Mouse (Mus musculus) kidney, embryonic 14.5 days (tissue): ENCODE results near the gene Zfp366. TPM values are rescaled to one million over a fixed set of nuclear protein-coding genes. Genes with fewer than 3 reads are reported as not detected.

ENCODE experiments used
- ATAC-seq: fragments of 200-750 bp; cut with Nextera tagmentation; 2 replicates; pipeline ENCODE4 v1.8.0; 2017; ENCODE audit warnings: moderate number of reproducible peaks, mild to moderate bottlenecking, moderate TSS enrichment, moderate library complexity; ENCODE audit not compliant: low FRiP score, low TSS enrichment
- H3K27ac ChIP-seq: fragments of 300-500 bp; sonication (generic); 2 replicates; pipeline ENCODE4 v1.5.1; 2014; ENCODE audit warnings: low read depth, mild to moderate bottlenecking, low read length, moderate library complexity, mixed read lengths
- H3K27me3 ChIP-seq: fragments of 300-500 bp; sonication (generic); 2 replicates; pipeline ENCODE4 v1.6.1; 2014; ENCODE audit warnings: mild to moderate bottlenecking, low read length; ENCODE audit not compliant: control insufficient read depth, insufficient read depth
- H3K36me3 ChIP-seq: fragments of 300-500 bp; sonication (generic); 2 replicates; pipeline ENCODE4 v1.6.1; 2014; ENCODE audit warnings: low read length, mixed read lengths; ENCODE audit not compliant: control insufficient read depth, insufficient read depth
- H3K4me1 ChIP-seq: fragments of 300-500 bp; sonication (generic); 2 replicates; pipeline ENCODE4 v1.6.1; 2014; ENCODE audit warnings: low read length, mixed read lengths; ENCODE audit not compliant: control insufficient read depth, insufficient read depth
- H3K4me2 ChIP-seq: fragments of 300-500 bp; sonication (generic); replicated peaks from 2 replicates; pipeline ENCODE4 v1.6.1; 2014; ENCODE audit warnings: low read depth, mild to moderate bottlenecking, low read length
- H3K4me3 ChIP-seq: fragments of 300-500 bp; sonication (generic); 2 replicates; pipeline ENCODE4 v1.5.1; 2014; ENCODE audit warnings: mild to moderate bottlenecking, low read length
- H3K9ac ChIP-seq: fragments of 300-500 bp; sonication (generic); 2 replicates; pipeline ENCODE4 v1.6.1; 2014; ENCODE audit warnings: low read depth, mild to moderate bottlenecking, low read length, moderate library complexity
- H3K9me3 ChIP-seq: fragments of 300-500 bp; sonication (generic); 2 replicates; pipeline ENCODE4 v1.6.1; 2016; ENCODE audit warnings: low read length; ENCODE audit not compliant: control insufficient read depth
- WGBS: fragments of 180-500 bp; shearing (Covaris S2); extraction: QIAGEN DNeasy Blood & Tissue Kit; methylation state at CpG from one replicate; pipeline ENCODE4 v1.1.7; 2014; 5-methylcytosine and 5-hydroxymethylcytosine counted together
- polyA plus RNA-seq: library from polyadenylated mRNA; unstranded; fragments of >200 nt; fragmentation: Nextera tagmentation; extraction: Ambion mirVana; gene quantifications from 2 replicates; pipeline ENCODE4 v1.2.1, GENCODE M21; 2014

Gene Zfp366
- polyA plus RNA-seq, 1 experiment from 2014 or later, result 1.6 TPM

DNA sequence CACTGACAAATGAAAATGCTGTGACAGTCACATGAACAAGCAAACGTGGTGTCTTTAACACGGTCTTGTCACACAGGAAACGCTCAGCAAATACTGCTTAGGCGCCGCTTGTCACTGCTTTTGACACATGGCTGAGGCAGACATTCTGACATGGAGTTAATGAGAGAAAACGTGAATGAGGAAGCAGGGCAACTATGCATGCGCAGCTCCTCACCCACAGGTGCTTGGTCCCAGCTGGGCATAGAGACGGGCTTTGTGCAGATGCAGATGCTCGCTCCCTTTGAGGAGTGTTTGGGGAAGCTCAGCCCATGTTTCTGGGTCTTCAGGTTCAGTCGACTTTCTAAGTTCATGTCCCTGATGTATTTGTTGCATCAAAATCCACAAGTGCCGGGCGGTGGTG is 11.7 kb downstream of the Zfp366 start:
- no peak for ATAC-seq
- WGBS, result 75% methylated on average over 12 of the region's 12 CpGs
- H3K4me2 ChIP-seq, result no peak overlapping the region

DNA sequence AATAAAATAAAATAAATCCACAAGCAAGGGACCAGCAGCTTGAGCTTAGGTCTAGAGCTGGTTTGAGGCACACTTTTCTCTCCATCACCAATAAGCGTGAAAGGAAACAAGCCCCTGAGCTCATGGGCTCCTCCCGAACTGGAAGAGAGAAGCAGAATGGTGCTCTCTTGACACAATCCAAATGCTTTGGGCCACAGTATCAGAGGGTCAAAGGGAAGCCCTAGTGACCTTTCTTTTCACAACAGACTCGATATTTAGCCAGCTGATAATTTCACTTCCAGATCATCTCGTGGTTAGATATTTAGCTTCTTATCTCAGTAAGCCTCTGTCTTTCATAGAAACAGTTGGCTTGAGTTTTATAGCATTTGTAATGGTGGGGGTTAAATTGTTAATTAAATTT is 12.2 kb downstream of the Zfp366 start:
- peaks cover 3% of the 10 kb centered on the region; the same call in 1 of the 2 replicates for H3K4me1 ChIP-seq
- H3K4me2 ChIP-seq, result no peak overlapping the region
- no peak overlapping the region for H3K9ac ChIP-seq
- no peaks in the 10 kb centered on the region for H3K27me3 ChIP-seq
- H3K36me3 ChIP-seq, result no peaks in the 10 kb centered on the region
- 38% methylated on average over 4 of the region's 4 CpGs for WGBS
- no peaks in the 10 kb centered on the region for H3K9me3 ChIP-seq
- H3K27ac ChIP-seq, result no peak overlapping the region
- no peak overlapping the region for H3K4me3 ChIP-seq
- ATAC-seq, result no peak

More for the DNA sequence above, 11.7 kb downstream of the Zfp366 start:
- Histone ChIP-seq H3K27me3 (no peaks in the 10 kb centered on the region), H3K9ac (no peak overlapping the region), H3K4me1 (no peaks in the 10 kb centered on the region), H3K36me3 (no peaks in the 10 kb centered on the region), H3K4me3 (no peak overlapping the region), H3K27ac (no peak overlapping the region), H3K9me3 (no peaks in the 10 kb centered on the region)

DNA sequence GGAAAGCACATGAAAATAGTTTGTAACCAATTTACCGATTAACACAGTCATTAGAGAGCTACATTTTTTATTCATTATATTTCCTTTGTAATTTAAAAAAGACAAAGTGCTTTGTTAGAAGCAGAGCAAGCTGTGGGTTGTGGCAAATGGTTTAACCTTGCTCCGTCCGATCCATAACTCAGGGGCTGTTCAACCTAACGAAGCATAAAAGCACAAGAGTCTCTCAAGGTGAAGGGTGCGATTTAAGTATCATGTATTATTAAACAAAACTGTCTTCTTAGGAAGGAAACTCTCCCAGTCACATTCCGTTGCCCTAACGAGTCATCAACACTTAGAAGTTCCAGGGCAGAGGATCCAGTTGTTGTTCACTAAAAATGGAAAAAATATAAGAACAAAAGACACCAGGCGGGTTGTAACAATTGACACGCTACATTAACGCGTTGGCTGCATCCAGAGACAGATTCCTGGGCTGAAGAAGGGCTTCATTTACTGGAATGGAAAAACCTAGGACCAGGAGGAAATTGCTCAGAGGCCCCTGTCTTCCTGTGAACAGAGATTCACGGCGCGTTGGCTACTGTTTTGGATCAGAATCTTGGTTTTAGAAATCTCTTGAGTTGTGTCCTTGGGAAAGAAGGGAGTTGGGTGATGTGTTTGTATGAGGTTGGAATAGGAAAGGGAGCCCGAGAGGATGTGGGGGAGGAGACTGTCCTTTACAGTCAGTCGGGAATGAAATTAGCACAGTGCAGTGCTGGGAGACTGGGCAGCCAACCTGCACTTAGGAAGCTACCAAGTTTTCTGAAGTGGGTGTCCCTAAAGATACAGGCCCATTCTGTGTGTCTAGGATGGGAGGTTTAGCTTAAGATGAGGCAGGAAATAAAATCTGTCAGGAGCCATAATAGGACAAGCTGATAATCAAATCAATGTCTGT is 17.3 kb downstream of the Zfp366 start:
- Histone ChIP-seq H3K9ac (no peak overlapping the region), H3K27me3 (no peaks in the 10 kb centered on the region), H3K4me1 (peaks cover 10% of the 10 kb centered on the region), H3K27ac (peak overlapping the region; percentile 57), H3K4me3 (no peak overlapping the region), H3K9me3 (no peaks in the 10 kb centered on the region), H3K36me3 (no peaks in the 10 kb centered on the region), H3K4me2 (peak overlapping the region; percentile 12; the same call in 1 of the 2 replicates)
- peak; percentile 80; the same call in 1 of the 2 replicates for ATAC-seq
- 23% methylated on average over 16 of the region's 16 CpGs for WGBS

DNA sequence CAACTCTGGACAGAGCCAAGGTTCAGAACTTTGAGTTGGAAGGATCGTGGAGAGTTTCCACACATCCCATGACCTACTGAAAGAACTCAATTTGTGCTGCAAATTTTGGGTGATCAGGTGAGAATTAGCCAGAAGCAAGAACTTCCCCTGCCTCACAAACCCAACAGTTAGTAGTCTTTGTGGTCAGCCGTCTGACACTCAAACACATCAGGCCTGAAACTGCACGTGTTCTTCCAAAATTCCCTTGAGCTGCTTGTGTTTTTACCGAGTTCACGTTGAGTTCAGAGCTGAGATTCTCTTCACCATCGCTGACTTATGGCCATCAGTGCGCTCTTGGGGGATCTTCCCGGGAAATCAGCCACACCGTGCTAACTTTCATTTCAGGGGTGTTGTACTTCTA is 22.6 kb downstream of the Zfp366 start:
- H3K36me3 ChIP-seq, result no peaks in the 10 kb centered on the region
- H3K27ac ChIP-seq, result no peak overlapping the region
- 89% methylated on average over 9 of the region's 9 CpGs for WGBS
- H3K27me3 ChIP-seq, result no peaks in the 10 kb centered on the region
- H3K4me2 ChIP-seq, result no peak overlapping the region
- H3K4me3 ChIP-seq, result no peak overlapping the region
- H3K9me3 ChIP-seq, result no peaks in the 10 kb centered on the region
- ATAC-seq, result no peak
- peaks cover 4% of the 10 kb centered on the region for H3K4me1 ChIP-seq
- H3K9ac ChIP-seq, result no peak overlapping the region

DNA sequence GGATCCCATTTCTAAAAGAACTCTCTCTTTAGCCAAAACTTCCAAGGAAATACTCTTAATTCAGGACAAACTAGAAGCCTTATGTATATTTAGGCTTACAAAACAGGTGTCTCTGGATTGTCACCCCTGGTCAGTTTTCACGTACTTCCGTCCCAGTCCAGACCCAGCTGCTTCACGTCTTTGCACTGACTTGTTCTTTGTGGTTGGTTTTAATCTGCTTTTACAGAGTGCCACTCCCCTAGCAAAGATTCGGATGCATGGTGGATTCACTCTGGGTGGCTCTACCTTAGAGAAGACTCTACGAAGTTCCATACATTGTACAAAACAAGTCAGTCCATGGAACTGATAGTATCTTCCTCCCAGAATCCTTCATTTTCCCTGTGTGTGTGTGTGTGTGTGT is 25.2 kb downstream of the Zfp366 start:
- no peak overlapping the region for H3K9ac ChIP-seq
- H3K36me3 ChIP-seq, result no peaks in the 10 kb centered on the region
- H3K27ac ChIP-seq, result no peak overlapping the region
- H3K4me3 ChIP-seq, result no peak overlapping the region
- H3K9me3 ChIP-seq, result no peaks in the 10 kb centered on the region
- H3K27me3 ChIP-seq, result no peaks in the 10 kb centered on the region
- no peak overlapping the region for H3K4me2 ChIP-seq
- 87% methylated on average over 5 of the region's 5 CpGs for WGBS
- ATAC-seq, result no peak
- H3K4me1 ChIP-seq, result no peaks in the 10 kb centered on the region

DNA sequence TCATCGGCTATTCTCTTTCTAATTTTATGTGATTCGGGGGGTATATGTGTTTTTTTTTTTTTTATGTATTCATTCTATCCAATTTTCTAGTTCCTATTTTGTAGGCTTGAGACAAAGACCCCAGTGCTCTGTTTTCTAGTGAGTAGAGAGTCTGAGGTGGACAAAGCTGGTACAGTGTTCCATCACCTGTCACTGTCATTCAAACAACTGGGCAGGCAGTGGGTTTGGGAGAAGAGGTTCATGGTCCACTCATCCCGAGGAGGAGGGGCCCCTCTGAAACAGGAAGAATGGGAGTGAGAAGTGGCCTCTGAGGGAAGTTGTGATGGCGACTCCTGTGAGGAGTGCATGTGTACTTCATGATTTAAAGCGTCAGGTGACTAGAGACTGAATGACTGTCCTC is 26.2 kb downstream of the Zfp366 start:
- H3K4me1 ChIP-seq, result no peaks in the 10 kb centered on the region

DNA sequence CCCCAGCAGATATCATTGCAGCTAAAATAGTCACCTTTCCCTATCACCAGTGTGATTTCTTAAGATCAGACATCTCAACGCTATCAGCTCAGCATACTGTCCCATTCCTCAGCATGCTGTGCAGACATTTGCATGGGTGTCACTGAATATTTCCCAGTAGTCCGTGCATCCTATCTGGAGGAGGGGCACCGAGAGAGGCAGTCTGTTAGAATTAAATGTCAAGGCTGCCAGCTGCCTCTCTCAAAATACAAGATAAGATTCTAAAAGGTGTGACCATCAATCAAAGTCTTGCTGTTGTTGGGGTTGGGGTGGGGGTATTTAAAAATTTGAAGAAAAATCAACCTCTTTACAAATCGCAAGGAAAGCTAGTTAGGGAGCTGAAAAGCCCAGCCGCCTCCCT is 28.4 kb downstream of the Zfp366 start:
- Histone ChIP-seq H3K9me3 (no peaks in the 10 kb centered on the region), H3K9ac (no peak overlapping the region), H3K4me3 (no peak overlapping the region), H3K4me2 (no peak overlapping the region), H3K4me1 (no peaks in the 10 kb centered on the region), H3K27me3 (no peaks in the 10 kb centered on the region), H3K36me3 (no peaks in the 10 kb centered on the region), H3K27ac (no peak overlapping the region)
- WGBS, result 75% methylated on average over 5 of the region's 5 CpGs
- no peak for ATAC-seq

More for the DNA sequence above, 26.2 kb downstream of the Zfp366 start:
- WGBS, result 70% methylated on average over 5 of the region's 5 CpGs
- ATAC-seq, result no peak
- Histone ChIP-seq H3K4me2 (no peak overlapping the region), H3K27ac (no peak overlapping the region), H3K27me3 (no peaks in the 10 kb centered on the region), H3K9me3 (no peaks in the 10 kb centered on the region), H3K9ac (no peak overlapping the region), H3K4me3 (no peak overlapping the region), H3K36me3 (no peaks in the 10 kb centered on the region)

DNA sequence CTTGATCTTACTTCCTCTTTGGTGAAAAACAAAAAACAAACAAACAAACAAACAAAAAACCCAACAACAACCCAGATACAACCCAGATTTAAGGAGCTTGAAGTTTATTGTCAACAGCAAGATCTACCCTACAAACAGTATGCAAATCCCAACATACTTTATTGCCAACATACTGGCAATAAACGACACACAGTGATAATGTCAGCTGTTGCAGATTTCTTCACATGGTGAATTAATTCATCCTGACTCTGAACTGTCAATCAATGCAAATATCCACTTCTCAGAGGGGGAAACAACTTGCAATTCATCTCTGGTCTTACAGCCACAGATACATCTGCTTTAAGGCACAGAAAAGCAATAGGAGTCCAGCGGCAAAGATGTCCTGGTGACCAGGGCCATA is 31.4 kb downstream of the Zfp366 start:
- Histone ChIP-seq H3K36me3 (no peaks in the 10 kb centered on the region), H3K4me3 (no peak overlapping the region), H3K27ac (no peak overlapping the region), H3K4me2 (no peak overlapping the region), H3K27me3 (no peaks in the 10 kb centered on the region), H3K4me1 (no peaks in the 10 kb centered on the region), H3K9ac (no peak overlapping the region), H3K9me3 (no peaks in the 10 kb centered on the region)
- no peak for ATAC-seq
- WGBS, result 88% methylated on average over 2 of the region's 2 CpGs

DNA sequence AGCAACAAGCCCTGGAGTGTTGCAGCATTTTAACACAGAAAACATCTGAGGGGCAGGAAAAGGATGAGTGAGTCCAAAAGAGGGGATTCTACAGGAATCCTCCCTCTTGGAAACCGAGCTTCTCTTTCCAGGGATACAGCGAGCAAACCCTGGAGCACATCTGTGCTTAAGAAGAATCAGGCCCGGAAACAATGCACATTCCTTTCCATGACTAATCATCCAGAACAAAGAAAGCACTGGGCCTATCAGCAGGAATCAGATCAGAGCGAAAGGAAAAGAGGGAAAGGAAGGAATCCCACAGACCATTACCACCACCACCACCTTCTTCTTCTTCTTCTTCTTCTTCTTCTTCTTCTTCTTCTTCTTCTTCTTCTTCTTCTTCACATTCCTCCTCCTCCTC is 33.4 kb downstream of the Zfp366 start:
- no peak overlapping the region for H3K9ac ChIP-seq
- H3K27me3 ChIP-seq, result no peaks in the 10 kb centered on the region
- H3K27ac ChIP-seq, result no peak overlapping the region
- no peaks in the 10 kb centered on the region for H3K9me3 ChIP-seq
- WGBS, result 23% methylated on average over 4 of the region's 4 CpGs
- no peaks in the 10 kb centered on the region for H3K4me1 ChIP-seq
- H3K4me3 ChIP-seq, result no peak overlapping the region
- ATAC-seq, result no peak
- no peaks in the 10 kb centered on the region for H3K36me3 ChIP-seq
- H3K4me2 ChIP-seq, result no peak overlapping the region
